Mouse (Mus musculus): ENCODE measurements at regions not wholly inside any gene's neighbourhood (a gene's known extent, or its start where the extent isn't known, plus 50 kb on each side); places are given as distances from the start of the nearest gene placed in this dataset.

DNA sequence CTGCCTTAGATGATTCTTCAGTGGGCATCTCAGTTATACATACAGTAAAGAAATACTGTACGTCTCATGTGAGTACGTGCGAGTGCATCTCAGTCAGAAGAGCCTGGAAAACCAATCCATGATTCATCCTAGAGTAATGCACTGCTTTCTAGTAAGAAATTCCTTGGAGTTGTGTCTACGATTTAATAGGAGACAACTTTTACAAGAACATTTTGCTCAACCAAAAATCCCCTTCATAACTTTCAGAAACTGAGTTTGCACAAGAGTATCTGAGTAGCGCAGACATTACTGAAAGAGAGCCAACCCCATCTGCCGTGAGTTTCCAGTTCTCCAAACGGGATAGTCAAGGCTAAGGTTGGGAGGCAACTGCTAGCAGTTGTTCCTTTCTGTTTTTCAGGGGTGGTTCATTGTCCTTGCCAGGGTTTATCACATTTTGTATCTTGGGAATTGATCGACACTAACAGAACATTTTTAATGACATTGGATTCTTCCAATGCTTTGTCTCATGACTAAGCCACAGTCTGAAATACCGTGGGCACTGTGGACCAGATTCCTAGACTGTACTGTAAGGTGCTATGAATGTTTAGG is 189.8 kb upstream of the Prep start:
- Histone ChIP-seq H3K27ac (ENCODE audit: low read depth, low read length) (no peak overlapping the region), H3K4me3 (ENCODE audit: low read depth, low read length) (no peak overlapping the region), H3K9ac (ENCODE audit: low read depth, low read length) (no peak overlapping the region), H3K4me2 (replicated peaks; ENCODE audit: low read depth) (no peak overlapping the region), H3K36me3 (ENCODE audit: control insufficient read depth, insufficient read depth) (no peaks in the 10 kb centered on the region), H3K27me3 (replicated peaks; ENCODE audit: control insufficient read depth, insufficient read depth, low read length) (no peaks in the 10 kb centered on the region), H3K9me3 (ENCODE audit: control insufficient read depth) (no peaks in the 10 kb centered on the region), H3K4me1 (replicated peaks; ENCODE audit: control insufficient read depth, insufficient read depth, low read length) (no peaks in the 10 kb centered on the region)
- no peak for TF ChIP-seq CTCF (IDR thresholded peaks at IDR 0.05; ENCODE audit: low read depth)
- no peak for ATAC-seq
- 91% methylated on average over 9 of the region's 9 CpGs for WGBS

DNA sequence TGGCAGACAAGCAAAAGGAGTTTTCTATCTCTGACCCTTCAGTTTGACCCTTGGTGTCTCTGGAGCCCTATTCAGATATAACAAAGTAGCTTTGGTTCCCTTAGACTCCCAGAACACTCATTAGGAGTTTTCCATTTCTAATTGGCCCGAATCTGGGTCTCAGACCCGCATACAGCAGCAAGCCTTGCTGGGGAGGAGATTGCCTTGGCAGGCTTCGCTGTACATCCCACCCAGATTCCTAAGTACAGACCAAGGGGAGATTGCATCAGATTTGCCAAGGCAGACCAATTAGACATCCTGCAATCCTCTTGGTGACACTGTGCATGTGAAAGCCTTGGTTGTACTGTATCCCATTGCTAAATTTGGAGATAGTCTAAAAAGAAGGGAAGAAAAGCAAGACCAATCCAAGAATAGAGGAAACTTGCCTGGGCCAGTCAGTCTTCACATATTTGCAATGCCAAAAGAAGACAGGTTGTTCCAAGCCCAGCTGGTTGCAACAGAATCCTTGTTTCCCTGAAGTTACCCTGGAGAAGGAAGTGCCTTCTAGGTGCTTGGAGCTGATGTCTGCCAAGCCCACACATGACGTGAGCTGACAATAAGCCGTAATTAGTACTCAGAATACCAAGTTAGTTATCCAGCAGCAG is 193.2 kb upstream of the Prep start:
- no peak overlapping the region for H3K4me2 ChIP-seq (replicated peaks; ENCODE audit: low read depth)
- no peak for ATAC-seq
- WGBS: 80% methylated on average over 5 of the region's 5 CpGs

GRCm38 (mm10) chr10:44864191-44864747 is 202.7 kb upstream of the Prep start:
- H3K27ac ChIP-seq (ENCODE audit: low read depth, low read length): 0 out of 2 replicates have a peak overlapping the region, but pooled peaks have one; percentile 5
- H3K27me3 ChIP-seq (replicated peaks; ENCODE audit: control insufficient read depth, insufficient read depth, low read length): no peaks in the 10 kb centered on the region
- H3K4me2 ChIP-seq (replicated peaks; ENCODE audit: low read depth): no peak overlapping the region
- H3K4me3 ChIP-seq (ENCODE audit: low read depth, low read length): no peak overlapping the region
- H3K9me3 ChIP-seq (ENCODE audit: control insufficient read depth): peaks cover 6% of the 10 kb centered on the region
- ATAC-seq: peak; percentile 64
- no peak for TF ChIP-seq CTCF (IDR thresholded peaks at IDR 0.05; ENCODE audit: low read depth)
- no peaks in the 10 kb centered on the region for H3K36me3 ChIP-seq (ENCODE audit: control insufficient read depth, insufficient read depth)
- H3K4me1 ChIP-seq (replicated peaks; ENCODE audit: control insufficient read depth, insufficient read depth, low read length): peaks cover 19% of the 10 kb centered on the region
- WGBS: 22% methylated on average over 1 of the region's 1 CpGs
- no peak overlapping the region for H3K9ac ChIP-seq (ENCODE audit: low read depth, low read length)

More for the DNA sequence above, 193.2 kb upstream of the Prep start:
- Histone ChIP-seq H3K27me3 (replicated peaks; ENCODE audit: control insufficient read depth, insufficient read depth, low read length) (no peaks in the 10 kb centered on the region), H3K36me3 (ENCODE audit: control insufficient read depth, insufficient read depth) (no peaks in the 10 kb centered on the region), H3K27ac (ENCODE audit: low read depth, low read length) (no peak overlapping the region), H3K4me1 (replicated peaks; ENCODE audit: control insufficient read depth, insufficient read depth, low read length) (no peaks in the 10 kb centered on the region), H3K9ac (ENCODE audit: low read depth, low read length) (no peak overlapping the region), H3K4me3 (ENCODE audit: low read depth, low read length) (no peak overlapping the region), H3K9me3 (ENCODE audit: control insufficient read depth) (no peaks in the 10 kb centered on the region)
- no peak for TF ChIP-seq CTCF (IDR thresholded peaks at IDR 0.05; ENCODE audit: low read depth)

DNA sequence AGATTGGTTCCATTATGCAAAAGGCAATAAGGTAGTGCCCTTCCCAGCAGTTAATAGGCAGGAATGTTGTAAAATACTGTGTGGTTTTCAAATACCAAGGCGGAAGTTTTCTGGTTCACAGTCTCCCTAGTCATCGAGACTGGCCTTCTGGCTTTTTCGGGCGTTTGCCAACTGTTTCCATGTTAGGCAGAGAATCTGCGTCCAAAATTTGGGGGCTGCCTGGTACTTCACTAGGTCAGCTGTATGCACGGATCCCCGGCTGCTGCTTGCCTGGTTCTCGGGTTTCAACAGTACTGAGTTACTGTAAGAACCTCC is 204.7 kb upstream of the Prep start:
- Histone ChIP-seq H3K9ac (ENCODE audit: low read depth, low read length) (no peak overlapping the region), H3K9me3 (ENCODE audit: control insufficient read depth) (peaks cover 4% of the 10 kb centered on the region), H3K36me3 (ENCODE audit: control insufficient read depth, insufficient read depth) (no peaks in the 10 kb centered on the region), H3K4me3 (ENCODE audit: low read depth, low read length) (no peak overlapping the region), H3K27ac (ENCODE audit: low read depth, low read length) (peak overlapping the region; percentile 90), H3K27me3 (replicated peaks; ENCODE audit: control insufficient read depth, insufficient read depth, low read length) (no peaks in the 10 kb centered on the region), H3K4me1 (replicated peaks; ENCODE audit: control insufficient read depth, insufficient read depth, low read length) (peaks cover 20% of the 10 kb centered on the region), H3K4me2 (replicated peaks; ENCODE audit: low read depth) (peak overlapping the region; percentile 25)
- peak; percentile 88 for ATAC-seq
- no peak for TF ChIP-seq CTCF (IDR thresholded peaks at IDR 0.05; ENCODE audit: low read depth)
- WGBS: 23% methylated on average over 8 of the region's 8 CpGs

DNA sequence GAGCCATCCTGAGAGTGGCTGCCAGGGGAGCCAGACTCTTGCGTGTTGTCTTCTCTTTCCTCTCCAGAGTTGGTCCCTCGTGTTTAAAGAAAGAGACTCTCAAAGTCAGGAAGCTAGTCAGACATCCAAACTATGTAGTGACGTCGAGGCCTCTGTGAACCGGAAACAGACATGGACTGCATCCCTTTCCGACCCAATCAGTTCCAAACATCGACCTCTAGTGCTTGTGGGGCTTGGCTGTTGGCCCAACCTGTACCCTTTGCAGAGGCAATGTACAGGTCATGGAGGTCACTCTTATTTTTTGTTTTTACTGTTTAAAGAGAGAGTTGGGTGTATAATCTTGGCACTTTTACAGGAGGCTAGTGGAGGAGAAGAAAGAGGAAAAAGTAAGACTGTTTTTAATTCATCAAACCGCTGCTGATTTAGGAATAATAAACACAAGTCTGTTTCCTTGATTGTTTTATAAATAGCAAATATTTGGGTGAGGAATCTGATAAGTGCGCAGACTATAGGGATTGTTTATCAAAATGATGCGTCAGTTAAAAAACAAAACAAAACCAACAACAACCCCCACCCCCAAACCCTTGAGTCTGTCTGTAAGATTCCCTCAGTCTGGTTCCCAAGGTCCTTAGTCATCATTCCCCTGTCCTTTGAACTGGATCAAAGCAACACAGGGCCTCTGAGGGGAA is 205.2 kb upstream of the Prep start:
- Histone ChIP-seq H3K9me3 (ENCODE audit: control insufficient read depth) (no peaks in the 10 kb centered on the region), H3K4me2 (replicated peaks; ENCODE audit: low read depth) (peak overlapping the region; percentile 25; the same call in 1 of the 2 replicates), H3K27me3 (replicated peaks; ENCODE audit: control insufficient read depth, insufficient read depth, low read length) (no peaks in the 10 kb centered on the region), H3K36me3 (ENCODE audit: control insufficient read depth, insufficient read depth) (no peaks in the 10 kb centered on the region), H3K4me3 (ENCODE audit: low read depth, low read length) (no peak overlapping the region), H3K9ac (ENCODE audit: low read depth, low read length) (no peak overlapping the region), H3K4me1 (replicated peaks; ENCODE audit: control insufficient read depth, insufficient read depth, low read length) (peaks cover 20% of the 10 kb centered on the region), H3K27ac (ENCODE audit: low read depth, low read length) (peak overlapping the region; percentile 90)
- WGBS: 35% methylated on average over 10 of the region's 10 CpGs
- TF ChIP-seq CTCF (IDR thresholded peaks at IDR 0.05; ENCODE audit: low read depth): peak; percentile 25; the same call in 1 of the 2 replicates
- ATAC-seq: peak; percentile 31

DNA sequence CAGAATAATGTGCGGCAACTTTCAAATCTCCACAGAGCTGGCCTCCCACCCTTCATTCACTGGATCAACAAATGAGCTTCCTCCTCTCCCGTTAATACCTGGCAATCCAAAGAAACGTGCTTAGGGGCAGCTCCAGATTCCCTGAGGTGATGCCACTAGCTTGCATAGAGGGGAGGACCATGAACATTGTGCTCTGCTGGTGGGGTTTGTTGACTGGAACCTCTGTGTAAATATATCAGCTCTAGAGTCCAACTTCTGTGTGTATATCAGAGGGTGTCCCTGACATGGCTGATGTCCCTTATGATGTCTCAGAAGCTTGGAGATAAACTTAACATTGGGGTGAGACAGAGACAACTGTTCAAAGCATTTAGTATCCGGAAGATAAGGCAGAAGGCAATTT is 209.6 kb upstream of the Prep start:
- H3K4me1 ChIP-seq (replicated peaks; ENCODE audit: control insufficient read depth, insufficient read depth, low read length): peaks cover 15% of the 10 kb centered on the region
- no peak overlapping the region for H3K27ac ChIP-seq (ENCODE audit: low read depth, low read length)
- H3K9me3 ChIP-seq (ENCODE audit: control insufficient read depth): no peaks in the 10 kb centered on the region
- H3K36me3 ChIP-seq (ENCODE audit: control insufficient read depth, insufficient read depth): no peaks in the 10 kb centered on the region
- WGBS: 57% methylated on average over 4 of the region's 4 CpGs
- H3K9ac ChIP-seq (ENCODE audit: low read depth, low read length): no peak overlapping the region
- no peak for TF ChIP-seq CTCF (IDR thresholded peaks at IDR 0.05; ENCODE audit: low read depth)
- H3K4me2 ChIP-seq (replicated peaks; ENCODE audit: low read depth): no peak overlapping the region
- H3K4me3 ChIP-seq (ENCODE audit: low read depth, low read length): no peak overlapping the region
- no peak for ATAC-seq
- no peaks in the 10 kb centered on the region for H3K27me3 ChIP-seq (replicated peaks; ENCODE audit: control insufficient read depth, insufficient read depth, low read length)

Data from intestine, postnatal 0 days (tissue).